Mouse (Mus musculus) ZHBTc4 (cell line): ENCODE data around the gene Tmie.
"Not testable (repeated sequence)": the region's sequence is repeated elsewhere in the genome, so short reads cannot be mapped to it uniquely, and the experiment has no call there.

ENCODE experiments used
- DNase-seq: peaks from one replicate; pipeline ENCODE4 v3.0.0-alpha.2; 2011; ENCODE audit warnings: low read depth, low spot score

The Tmie gene

GRCm38 (mm10) chr9:110836112-110836511 lies 43.8 kb downstream of the Tmie start:
- DNase-seq: no peak

GRCm38 (mm10) chr9:110834961-110835360 lies 45.0 kb downstream of the Tmie start:
- DNase-seq: no peak

DNA sequence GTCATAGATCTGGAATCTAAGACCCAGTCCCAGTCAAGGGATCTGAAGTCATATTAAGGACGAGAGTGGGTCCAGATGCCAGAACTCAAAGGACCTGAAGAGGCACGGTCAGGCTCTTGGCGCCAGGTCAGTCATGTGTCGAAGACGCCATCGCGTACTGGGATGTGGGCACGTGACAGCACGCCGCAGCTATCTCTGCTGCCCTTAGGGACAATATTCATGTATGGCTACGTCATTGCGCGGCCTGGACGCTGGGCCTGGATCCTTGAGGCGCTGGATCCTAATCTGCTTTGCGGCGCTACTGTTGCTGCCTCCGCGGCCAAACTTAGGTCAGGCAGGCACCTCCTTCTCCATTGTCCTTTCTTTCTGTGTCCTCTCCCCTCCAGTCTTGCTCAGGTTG lies 45.5 kb downstream of the Tmie start, which contains the start of gene Prss45:
Prss45 (plus strand) TSS at position 178 of the 400 bp plus-strand sequence.
- DNase-seq: no peak

- peak; percentile 93 for DNase-seq
These were observed 46.9 kb downstream of the Tmie start for GRCm38 (mm10) chr9:110833021-110833420.

DNA sequence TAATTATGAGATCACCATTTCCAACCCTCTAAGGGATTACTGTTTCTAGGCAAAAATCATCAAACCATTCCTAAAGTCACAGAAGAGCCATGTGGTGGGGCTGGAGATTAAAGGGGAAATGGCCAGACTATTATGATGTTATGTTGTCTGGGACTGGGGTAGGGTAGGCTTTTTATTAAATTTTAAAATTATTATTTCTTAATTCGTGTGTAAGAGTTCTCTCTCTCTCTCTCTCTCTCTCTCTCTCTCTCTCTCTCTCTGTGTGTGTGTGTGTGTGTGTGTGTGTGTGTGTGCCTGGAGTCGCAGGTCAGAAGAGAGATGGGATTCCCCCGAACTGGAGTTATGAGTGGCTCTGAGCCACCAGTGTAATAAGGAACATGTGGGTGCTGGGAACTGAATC lies 53.5 kb downstream of the Tmie start, which contains the start of gene Prss43:
Prss43 (plus strand) TSS at position 301 of the 400 bp plus-strand sequence.
- no peak for DNase-seq

DNA sequence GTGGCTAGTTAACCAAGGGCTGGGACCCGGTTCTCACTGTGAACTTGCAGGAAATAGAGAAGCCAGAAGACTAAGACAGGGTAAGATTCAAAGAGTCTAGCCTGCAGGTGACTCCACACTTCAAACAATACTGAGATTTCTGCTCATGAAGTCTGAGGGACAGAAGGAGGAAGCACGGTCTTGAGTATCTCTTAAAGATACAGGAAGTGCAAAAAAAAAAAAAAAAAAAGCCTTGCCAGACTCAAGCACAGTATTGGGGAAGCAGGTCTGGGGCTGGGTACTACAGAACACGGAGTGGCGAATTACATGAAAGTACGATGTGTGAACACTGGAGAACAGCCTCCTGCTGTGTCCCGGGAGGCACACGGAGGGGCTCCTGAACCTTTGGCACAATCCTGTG lies 54.1 kb downstream of the Tmie start:
- no peak for DNase-seq

GRCm38 (mm10) chr9:110825426-110825825 lies 54.5 kb downstream of the Tmie start:
- DNase-seq: no peak

- no peak for DNase-seq
These were observed 58.5 kb downstream of the Tmie start for GRCm38 (mm10) chr9:110821436-110821835.

DNA sequence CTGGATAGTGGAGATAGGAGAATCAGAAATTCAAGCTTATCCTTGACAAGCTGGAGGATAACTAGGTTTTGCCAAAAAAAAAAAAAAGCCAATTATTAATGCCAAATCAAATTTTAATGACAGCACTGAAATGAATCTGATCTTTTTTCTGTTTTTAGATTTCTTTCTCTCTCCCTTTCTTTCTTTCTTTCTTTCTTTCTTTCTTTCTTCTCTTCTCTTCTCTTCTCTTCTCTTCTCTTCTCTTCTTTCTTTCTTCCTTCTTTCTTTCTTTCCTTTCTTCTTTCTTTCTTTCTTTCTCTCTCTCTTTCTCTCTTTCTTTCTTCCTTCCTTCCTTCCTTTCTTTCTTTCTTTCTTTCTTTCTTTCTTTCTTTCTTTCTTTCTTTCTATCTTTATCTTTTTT lies 59.4 kb downstream of the Tmie start:
- DNase-seq: not testable (repeated sequence)
